Mouse (Mus musculus): ENCODE data around the gene Coa6. TPM values are rescaled to one million over a fixed set of nuclear protein-coding genes. Genes with fewer than 3 reads are reported as not detected.

Coa6 gene
- polyA plus RNA-seq (2015; fragmentation: Nextera tagmentation; extraction: Ambion mirVana): 45.1 and 46.9 TPM in 2 replicates

GRCm38 (mm10) chr8:126422174-126422919 is at the start of gene Coa6:
Gene Coa6, plus strand, starts transcription at chr8:126422515.

GRCm38 (mm10) chr8:126474299-126475187 is 52.2 kb downstream of the Coa6 start, which contains the start of gene Tarbp1:
Gene Tarbp1, minus strand, starts transcription at chr8:126475065.

Other genes with a start within 250 kb of the Coa6 start
- 0.17 and 0.24 TPM in 2 replicates for gene Slc35f3, start 124.0 kb upstream of the Coa6 start, polyA plus RNA-seq (2015; fragmentation: Nextera tagmentation; extraction: Ambion mirVana)
- gene Tarbp1, start 52.5 kb downstream of the Coa6 start, polyA plus RNA-seq (2015; fragmentation: Nextera tagmentation; extraction: Ambion mirVana): 0.80 and 0.88 TPM in 2 replicates
- gene Irf2bp2, start 171.5 kb downstream of the Coa6 start, polyA plus RNA-seq (2015; fragmentation: Nextera tagmentation; extraction: Ambion mirVana): 7.0 and 7.3 TPM in 2 replicates

Measured in urinary bladder, postnatal 0 days (tissue).